Mouse (Mus musculus) urinary bladder, postnatal 36 days (tissue): ENCODE data around the gene Lin37.

Source experiments
- DNase-seq, 2 experiments: peaks; one replicate each; pipeline ENCODE4 v3.0.0; 2022; ENCODE audit warnings: low spot score in 2 of 2, mixed read lengths in 1 of 2

Gene Lin37

GRCm38 (mm10) chr7:30559443-30559954, at the start of gene Lin37:
Gene Lin37 (minus strand): TSS chr7:30559838.
- peak; percentile 92 to 97 for DNase-seq

GRCm38 (mm10) chr7:30608476-30608875, 48.8 kb upstream of the Lin37 start:
- DNase-seq, result no peak

GRCm38 (mm10) chr7:30607706-30608309, 48.2 kb upstream of the Lin37 start:
- DNase-seq, result peak in 1 of 2 experiments; percentile 60

GRCm38 (mm10) chr7:30604944-30605343, 45.3 kb upstream of the Lin37 start:
- DNase-seq, result no peak

- no peak for DNase-seq
Observed at GRCm38 (mm10) chr7:30604424-30604823, 44.8 kb upstream of the Lin37 start.

GRCm38 (mm10) chr7:30602583-30602982, 42.9 kb upstream of the Lin37 start:
- DNase-seq, result peak; percentile 67 to 72

- DNase-seq, result peak; percentile 67 to 82
Observed at GRCm38 (mm10) chr7:30600651-30601050, 41.0 kb upstream of the Lin37 start.

- peak; percentile 79 to 92 for DNase-seq
Observed at GRCm38 (mm10) chr7:30599933-30600353, 40.3 kb upstream of the Lin37 start.

- no peak for DNase-seq
Observed at GRCm38 (mm10) chr7:30598786-30599185, 39.1 kb upstream of the Lin37 start, which contains the start of gene Zbtb32. Gene Zbtb32 (minus strand): TSS chr7:30598909.

- DNase-seq, result no peak
Observed at GRCm38 (mm10) chr7:30596811-30597210, 37.2 kb upstream of the Lin37 start.

GRCm38 (mm10) chr7:30596093-30596492, 36.5 kb upstream of the Lin37 start:
- DNase-seq, result no peak

GRCm38 (mm10) chr7:30594510-30595024, 34.9 kb upstream of the Lin37 start:
- DNase-seq, result no peak

GRCm38 (mm10) chr7:30593579-30594509, 34.2 kb upstream of the Lin37 start:
- no peak for DNase-seq

- no peak for DNase-seq
Observed at GRCm38 (mm10) chr7:30592772-30593423, 33.3 kb upstream of the Lin37 start.

GRCm38 (mm10) chr7:30591605-30591951, 31.9 kb upstream of the Lin37 start:
- DNase-seq, result no peak

- DNase-seq, result no peak
Observed at GRCm38 (mm10) chr7:30590927-30591604, 31.4 kb upstream of the Lin37 start.

- peak; percentile 82 to 83 for DNase-seq
Observed at GRCm38 (mm10) chr7:30589435-30590301, 30.0 kb upstream of the Lin37 start.

GRCm38 (mm10) chr7:30588676-30589434, 29.2 kb upstream of the Lin37 start, which contains the start of gene Kmt2b:
Gene Kmt2b (minus strand): TSS chr7:30588726.
- peak; percentile 95 to 98 for DNase-seq
